ENCODE assay signal across 8 mouse cellular contexts in genomic region chr9:55208790-55209481, GRCm38 (mm10). TPM values are rescaled to one million over a fixed set of nuclear protein-coding genes. Genes with fewer than 3 reads are reported as not detected.
DNase-seq lines count a peak whose midpoint lies in the region; ATAC-seq lines count a peak whose summit lies in the region.

Fbxo22 (plus strand) TSS chr9:55208925.

- H3K9ac ChIP-seq in hindbrain, embryonic 12.5 days = peak within 1 kb of the TSS; percentile 92

- WGBS in hindbrain, embryonic 12.5 days = under 1% methylated on average over 65 of the region's 65 CpGs

- H3K9me3 ChIP-seq in hindbrain, embryonic 12.5 days (replicated peaks) = no peaks in the 10 kb centered on the region

- peaks cover 24% of the 10 kb centered on the region for H3K4me1 ChIP-seq in hindbrain, embryonic 12.5 days

- peak within 1 kb of the TSS; percentile 82 for H3K4me2 ChIP-seq in hindbrain, embryonic 12.5 days (replicated peaks)

- H3K27ac ChIP-seq in hindbrain, embryonic 12.5 days = peak within 1 kb of the TSS; percentile 91

- H3K27me3 ChIP-seq in hindbrain, embryonic 12.5 days = no peaks in the 10 kb centered on the region

- ATAC-seq in hindbrain, embryonic 12.5 days (ENCODE audit: low FRiP score) = peak; percentile 99

- peak; percentile 91 for DNase-seq in R1 (ENCODE audit: low read depth, low spot score)
- DNase-seq in cerebellum, postnatal 14 days = peak; percentile 91
- peak; percentile 65 to 74 for DNase-seq in frontal cortex, postnatal 14 days (ENCODE audit: low spot score in 2 of 2)
- DNase-seq in layer of hippocampus, postnatal 25 days (ENCODE audit: extremely low spot score in 1 of 2, low spot score in 1 of 2) = peak; percentile 69 to 76
- peak; percentile 79 for DNase-seq in lung, postnatal 25 days (ENCODE audit: low spot score)
- peak; percentile 75 for DNase-seq in retina, adult 2 months (ENCODE audit: low read depth, low spot score)
- DNase-seq in thymus, postnatal 25 days = peak; percentile 77

- H3K4me3 ChIP-seq in hindbrain, embryonic 12.5 days = peak within 1 kb of the TSS; percentile 89

- H3K36me3 ChIP-seq in hindbrain, embryonic 12.5 days = peaks cover 14% of the 10 kb centered on the region

RNA-seq across cellular contexts. Expression of gene Fbxo22, which starts in this region (rescaled TPM):
- 85.5 and 86.8 TPM in 2 replicates for polyA plus RNA-seq in hindbrain, embryonic 12.5 days (2016; fragmentation: Nextera tagmentation; extraction: Ambion mirVana)
- 10 to 100 TPM; 32.2 to 37.4 TPM for total RNA-seq in layer of hippocampus, postnatal 25 days (2021)

Comparison
In these comparisons a context has a peak if more than half of its experiments do, and no peak if none do; other contexts are left out.
1. Peak in every context shown above with its lines: DNase-seq, ATAC-seq, H3K4me3 ChIP-seq and H3K27ac ChIP-seq.